Mouse (Mus musculus): ENCODE results near the gene Casq1.

Casq1 gene

GRCm38 (mm10) chr1:172206141-172206917, 13.3 kb downstream of the Casq1 start, which contains the start of gene Pea15a:
Gene Pea15a (minus strand): TSS chr1:172206804.
- peak; percentile 86 for DNase-seq (ENCODE audit: low spot score)

DNA sequence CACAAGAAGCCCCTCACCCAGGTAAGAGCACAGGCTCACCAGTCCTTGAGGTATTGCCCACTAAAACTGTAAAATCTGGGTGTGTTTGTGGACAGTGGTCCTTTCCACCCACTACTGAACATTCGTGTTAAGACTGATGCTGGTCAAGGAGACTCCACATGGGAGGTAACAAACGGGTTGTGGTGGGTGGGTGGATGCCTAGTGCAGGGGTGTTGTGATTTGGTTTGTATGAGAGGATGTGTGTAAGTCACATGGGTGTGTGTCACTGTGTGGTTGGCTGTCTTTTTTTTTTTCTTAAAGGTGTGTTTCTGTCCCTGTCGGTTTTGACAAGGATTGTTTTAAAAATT, 14.0 kb downstream of the Casq1 start:
- DNase-seq (ENCODE audit: low spot score), result peak; percentile 35

- DNase-seq (ENCODE audit: low spot score), result no peak
Measured at GRCm38 (mm10) chr1:172204814-172205740, 14.6 kb downstream of the Casq1 start.

DNA sequence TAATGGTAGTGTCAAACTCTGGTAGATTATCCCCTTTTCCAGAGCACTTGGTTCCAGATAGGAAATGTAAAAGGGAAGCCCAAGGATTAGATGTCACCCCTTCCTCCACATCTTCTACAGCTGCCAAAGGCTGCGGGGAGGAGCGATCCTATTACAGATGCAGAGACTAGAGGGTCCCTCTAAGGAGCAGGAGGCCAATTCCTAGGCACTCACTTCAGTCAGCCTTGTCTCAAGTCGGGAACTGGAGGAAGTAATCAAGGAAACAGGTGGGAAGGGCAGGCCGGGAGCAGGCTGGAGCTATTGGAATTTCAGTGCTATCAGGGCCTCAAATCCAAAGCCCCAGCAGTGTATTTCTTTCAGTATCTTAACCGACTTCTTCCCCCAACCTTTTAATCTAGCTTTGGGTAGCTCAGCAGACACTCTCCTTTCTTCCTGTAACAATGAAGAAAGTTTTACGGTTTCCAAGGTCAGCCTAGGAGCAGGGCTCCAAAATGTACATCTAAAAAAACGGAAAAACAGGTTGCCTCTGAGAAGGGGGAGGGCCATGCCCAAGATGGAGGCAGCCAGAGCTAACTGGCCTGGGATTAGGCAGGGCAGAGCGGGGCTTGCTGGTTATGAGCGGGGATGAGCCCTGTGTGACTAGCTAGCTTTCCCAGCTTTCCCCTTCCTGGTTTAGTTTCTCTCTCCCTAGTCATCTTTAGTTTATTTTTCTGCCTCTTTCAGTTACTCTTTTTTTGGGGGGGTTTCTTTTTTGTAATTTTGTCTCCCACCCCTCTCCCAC, 15.4 kb downstream of the Casq1 start:
- no peak for DNase-seq (ENCODE audit: low spot score)

GRCm38 (mm10) chr1:172203566-172203965, 16.1 kb downstream of the Casq1 start:
- DNase-seq (ENCODE audit: low spot score), result no peak

GRCm38 (mm10) chr1:172202894-172203522, 16.7 kb downstream of the Casq1 start:
- no peak for DNase-seq (ENCODE audit: low spot score)

- DNase-seq (ENCODE audit: low spot score), result no peak
Measured at GRCm38 (mm10) chr1:172201967-172202880, 17.4 kb downstream of the Casq1 start.

DNA sequence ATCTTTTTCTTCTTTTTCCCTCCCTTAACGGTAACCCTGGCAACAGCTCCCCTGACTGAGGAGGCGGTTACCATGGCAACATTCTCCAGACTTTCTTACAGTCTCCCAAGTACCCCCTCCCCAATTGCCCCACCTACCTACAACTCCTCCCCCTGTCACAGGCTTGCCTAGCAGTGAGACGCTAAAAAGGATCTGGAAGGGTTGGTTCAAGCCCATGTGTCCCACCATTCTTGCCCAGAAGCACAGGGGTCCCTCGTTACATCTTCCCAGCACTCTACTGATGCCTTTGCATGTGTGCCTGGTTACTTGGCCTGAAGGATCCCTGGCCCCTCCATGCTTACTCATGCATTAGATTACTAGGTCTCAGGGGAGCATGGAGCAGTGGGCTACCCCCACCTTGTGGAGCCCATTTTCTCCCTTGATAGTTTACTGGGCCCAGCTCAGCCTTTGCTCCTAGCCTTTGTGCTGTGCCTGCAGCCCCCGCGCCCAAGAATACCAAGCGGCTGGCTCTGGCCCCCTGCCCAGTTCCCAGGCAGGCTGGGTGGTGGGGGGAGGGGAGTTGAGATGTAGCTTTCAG, 18.7 kb downstream of the Casq1 start:
- DNase-seq (ENCODE audit: low spot score), result peak; percentile 70

DNA sequence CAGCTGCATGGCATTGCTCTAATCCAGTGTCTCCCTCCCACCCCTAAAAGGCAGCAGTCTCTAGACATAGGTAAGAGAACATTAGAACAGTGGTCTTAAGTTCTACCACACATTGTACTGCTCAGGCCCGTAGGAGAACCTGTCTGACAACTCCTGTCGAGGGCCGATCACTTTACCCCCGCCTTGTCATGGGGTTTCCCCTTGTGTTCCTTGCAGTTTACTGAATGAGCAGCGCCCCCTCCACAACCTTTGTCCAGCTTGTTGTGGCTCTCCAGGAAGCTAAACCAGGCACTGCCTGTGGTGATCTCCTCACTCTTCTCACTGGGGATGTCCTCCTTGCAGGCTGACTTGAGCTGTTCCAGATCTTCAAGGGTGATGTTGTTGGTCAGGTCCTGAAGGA, 19.5 kb downstream of the Casq1 start:
- no peak for DNase-seq (ENCODE audit: low spot score)

DNA sequence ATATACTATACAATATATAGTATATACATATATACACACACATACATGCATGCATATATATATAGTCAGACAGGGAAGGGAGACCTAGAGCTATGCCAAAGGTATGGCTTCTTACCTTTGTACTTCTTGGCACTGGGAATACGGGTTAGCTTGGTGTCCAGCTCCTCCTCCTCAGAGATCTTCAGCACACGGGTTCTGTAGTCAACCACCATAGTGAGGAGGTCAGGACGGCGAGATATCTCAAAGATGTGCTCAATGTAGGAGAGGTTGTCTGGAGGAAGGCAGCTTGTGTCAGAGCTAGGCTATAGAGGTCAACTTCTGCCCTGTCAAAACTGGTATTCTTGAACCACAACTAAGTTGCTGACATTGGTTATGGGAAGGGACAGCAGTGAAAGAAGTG, 20.7 kb downstream of the Casq1 start:
- DNase-seq (ENCODE audit: low spot score), result no peak

- DNase-seq (ENCODE audit: low spot score), result no peak
Measured at GRCm38 (mm10) chr1:172198316-172198715, 21.4 kb downstream of the Casq1 start.

- DNase-seq (ENCODE audit: low spot score), result no peak
Measured at GRCm38 (mm10) chr1:172197851-172198250, 21.8 kb downstream of the Casq1 start.

DNA sequence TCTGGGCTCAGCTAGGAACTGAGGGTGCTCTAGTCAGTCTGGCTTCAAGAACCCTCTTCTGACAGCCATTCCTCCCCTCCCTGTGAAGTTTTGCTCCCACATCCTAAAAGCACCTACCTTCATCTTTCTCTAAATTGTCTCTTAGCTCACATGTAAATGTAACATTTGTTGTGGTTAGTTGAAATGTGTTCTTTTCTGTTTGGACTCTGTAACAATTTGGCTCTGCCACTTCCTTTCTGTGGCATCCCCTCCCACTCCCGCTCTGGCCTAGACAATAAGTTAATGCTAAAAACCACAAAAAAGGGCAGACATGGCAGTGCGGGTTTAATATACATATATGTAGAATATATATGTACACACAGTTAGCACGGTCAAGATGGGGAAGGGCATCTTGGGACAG, 22.5 kb downstream of the Casq1 start:
- DNase-seq (ENCODE audit: low spot score), result no peak

- DNase-seq (ENCODE audit: low spot score), result no peak
Measured at GRCm38 (mm10) chr1:172194435-172194834, 25.2 kb downstream of the Casq1 start.

GRCm38 (mm10) chr1:172192217-172192616, 27.5 kb downstream of the Casq1 start:
- DNase-seq (ENCODE audit: low spot score), result no peak

DNA sequence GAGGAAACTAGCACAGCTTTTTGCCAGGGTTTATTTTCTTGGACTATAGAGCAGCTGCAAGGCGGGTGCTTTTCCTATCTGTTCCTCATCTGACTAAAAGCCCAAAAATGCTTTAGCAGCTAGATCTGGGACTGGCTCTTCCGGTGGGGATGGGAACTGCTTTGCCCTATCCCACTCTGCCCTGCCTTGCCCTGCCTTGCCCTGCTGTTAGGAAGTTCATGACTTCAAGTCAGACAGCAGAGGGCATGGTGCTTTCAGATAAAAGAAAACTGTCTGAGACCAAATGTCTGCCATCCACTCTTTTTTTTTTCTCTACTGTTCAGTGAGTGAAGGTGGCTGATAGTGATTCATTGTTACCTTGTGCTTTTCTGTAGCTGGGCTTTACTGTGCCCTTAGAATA, 28.1 kb downstream of the Casq1 start:
- DNase-seq (ENCODE audit: low spot score), result no peak

DNA sequence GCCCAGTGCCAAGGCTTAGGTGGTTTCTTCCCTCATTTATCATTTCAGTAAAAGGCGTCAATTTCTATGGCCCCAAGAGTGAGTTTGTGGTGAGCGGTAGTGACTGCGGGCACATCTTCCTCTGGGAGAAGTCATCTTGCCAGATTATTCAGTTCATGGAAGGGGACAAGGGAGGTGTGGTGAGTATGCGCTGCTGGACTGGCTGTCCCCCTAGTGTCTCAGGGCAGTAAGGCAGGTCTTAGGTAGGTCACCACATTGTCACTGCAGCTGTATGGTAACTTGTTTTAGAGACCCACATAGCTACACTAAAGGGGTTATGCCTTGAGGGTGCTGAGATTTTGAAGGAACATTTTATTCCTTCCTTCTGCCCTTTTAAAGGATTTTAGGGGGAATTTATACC, 30.8 kb downstream of the Casq1 start:
- peak; percentile 44 for DNase-seq (ENCODE audit: low spot score)

- peak; percentile 54 for DNase-seq (ENCODE audit: low spot score)
Measured at GRCm38 (mm10) chr1:172186401-172187289, 33.0 kb downstream of the Casq1 start.

DNA sequence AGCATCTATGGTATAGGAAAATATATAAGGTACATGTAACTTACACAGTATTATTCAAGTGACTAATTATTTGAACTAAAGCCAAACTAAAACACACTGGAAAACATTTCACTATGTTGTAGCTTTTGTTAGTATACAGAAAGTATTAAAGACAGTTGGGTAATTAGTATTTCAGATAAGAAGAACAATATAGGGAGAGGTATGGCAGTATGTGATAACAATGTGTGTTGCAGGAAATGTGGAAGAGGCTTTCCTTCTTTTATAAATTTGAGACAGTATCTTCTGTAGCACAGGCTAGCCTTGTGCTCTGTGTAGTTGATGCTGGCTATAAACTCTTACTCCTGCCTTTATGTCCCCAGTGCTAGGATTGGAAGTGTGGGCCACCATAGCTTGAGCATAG, 35.8 kb downstream of the Casq1 start:
- DNase-seq (ENCODE audit: low spot score), result no peak
